In genomic region chr4:105223101-105223924, GRCm38 (mm10) we compare ENCODE assay signal across 12 mouse cellular contexts.
DNase-seq lines count a peak whose midpoint lies in the region; ATAC-seq lines count a peak whose summit lies in the region.
"Had no signal": no experiment of that assay in that cellular context is flagged by ENCODE, and none has a peak within 500 bp of the region (broad histone marks: within the 10 kb centered on the region; RNA-seq: fewer than 3 reads in every experiment).

No protein-coding gene starts in this region.

- peaks cover 94% of the 10 kb centered on the region for H3K36me3 ChIP-seq in forebrain, embryonic 12.5 days (replicated peaks)
- peaks cover 72% of the 10 kb centered on the region for H3K36me3 ChIP-seq in forebrain, embryonic 14.5 days (ENCODE audit: control insufficient read depth, insufficient read depth, low read length)
- peaks cover 91% of the 10 kb centered on the region for H3K36me3 ChIP-seq in kidney, embryonic 15.5 days
- peaks cover 100% of the 10 kb centered on the region for H3K36me3 ChIP-seq in limb, embryonic 13.5 days
- H3K36me3 ChIP-seq in liver, embryonic 12.5 days: peaks cover 40% of the 10 kb centered on the region; the same call in 1 of the 2 replicates

- 90% methylated on average over 5 of the region's 5 CpGs for WGBS in forebrain, embryonic 12.5 days
- WGBS in forebrain, embryonic 14.5 days: 93% methylated on average over 5 of the region's 5 CpGs
- 77% methylated on average over 5 of the region's 5 CpGs for WGBS in kidney, embryonic 15.5 days
- 86% methylated on average over 5 of the region's 5 CpGs for WGBS in limb, embryonic 13.5 days
- WGBS in liver, embryonic 12.5 days (ENCODE audit: insufficient replicate concordance): 63% methylated on average over 5 of the region's 5 CpGs

- no peak for ATAC-seq in forebrain, embryonic 12.5 days (ENCODE audit: low FRiP score)
- ATAC-seq in forebrain, embryonic 14.5 days: no peak
- no peak for ATAC-seq in kidney, embryonic 15.5 days (replicated peaks; ENCODE audit: low FRiP score)
- ATAC-seq in limb, embryonic 13.5 days (ENCODE audit: low FRiP score, low read depth): no peak
- ATAC-seq in liver, embryonic 12.5 days: no peak

- H3K9me3 ChIP-seq in forebrain, embryonic 12.5 days: no peaks in the 10 kb centered on the region
- no peaks in the 10 kb centered on the region for H3K9me3 ChIP-seq in forebrain, embryonic 14.5 days (replicated peaks; ENCODE audit: control insufficient read depth, low read length)
- no peaks in the 10 kb centered on the region for H3K9me3 ChIP-seq in kidney, embryonic 15.5 days (replicated peaks)
- H3K9me3 ChIP-seq in limb, embryonic 13.5 days: no peaks in the 10 kb centered on the region
- H3K9me3 ChIP-seq in liver, embryonic 12.5 days (replicated peaks): no peaks in the 10 kb centered on the region
- H3K9me3 ChIP-seq: hindbrain, embryonic 12.5 days; liver, embryonic 13.5 days had no signal

- H3K27ac ChIP-seq in forebrain, embryonic 12.5 days: peak overlapping the region; percentile 36; the same call in 1 of the 2 replicates
- H3K27ac ChIP-seq in forebrain, embryonic 14.5 days (ENCODE audit: low read depth, low read length): no peak overlapping the region
- peak overlapping the region; percentile 58 for H3K27ac ChIP-seq in kidney, embryonic 15.5 days
- 0 out of 2 replicates have a peak overlapping the region, but pooled peaks have one; percentile 10 for H3K27ac ChIP-seq in limb, embryonic 13.5 days
- H3K27ac ChIP-seq in liver, embryonic 12.5 days: no peak overlapping the region
- H3K27ac ChIP-seq: hindbrain, embryonic 12.5 days; liver, embryonic 13.5 days had no signal

- H3K27me3 ChIP-seq in forebrain, embryonic 12.5 days: no peaks in the 10 kb centered on the region
- H3K27me3 ChIP-seq in forebrain, embryonic 14.5 days (replicated peaks; ENCODE audit: control insufficient read depth, insufficient read depth, low read length): no peaks in the 10 kb centered on the region
- no peaks in the 10 kb centered on the region for H3K27me3 ChIP-seq in kidney, embryonic 15.5 days
- H3K27me3 ChIP-seq in limb, embryonic 13.5 days: no peaks in the 10 kb centered on the region
- no peaks in the 10 kb centered on the region for H3K27me3 ChIP-seq in liver, embryonic 12.5 days (replicated peaks)
- H3K27me3 ChIP-seq: hindbrain, embryonic 12.5 days; liver, embryonic 13.5 days had no signal

- 0 out of 2 replicates have a peak, but pooled peaks cover 2% of the 10 kb centered on the region for H3K4me1 ChIP-seq in forebrain, embryonic 12.5 days
- peaks cover 3% of the 10 kb centered on the region; the same call in 1 of the 2 replicates for H3K4me1 ChIP-seq in forebrain, embryonic 14.5 days (ENCODE audit: control insufficient read depth, insufficient read depth, low read length)
- H3K4me1 ChIP-seq in kidney, embryonic 15.5 days: peaks cover 5% of the 10 kb centered on the region; the same call in 1 of the 2 replicates
- no peaks in the 10 kb centered on the region for H3K4me1 ChIP-seq in limb, embryonic 13.5 days
- peaks cover 16% of the 10 kb centered on the region; the same call in 1 of the 2 replicates for H3K4me1 ChIP-seq in liver, embryonic 12.5 days

- no peak overlapping the region for H3K4me2 ChIP-seq in forebrain, embryonic 12.5 days
- no peak overlapping the region for H3K4me2 ChIP-seq in forebrain, embryonic 14.5 days (ENCODE audit: low read length)
- no peak overlapping the region for H3K4me2 ChIP-seq in kidney, embryonic 15.5 days
- no peak overlapping the region for H3K4me2 ChIP-seq in limb, embryonic 13.5 days (replicated peaks)
- H3K4me2 ChIP-seq in liver, embryonic 12.5 days: no peak overlapping the region
- H3K4me2 ChIP-seq: hindbrain, embryonic 12.5 days; liver, embryonic 13.5 days had no signal

- no peak overlapping the region for H3K4me3 ChIP-seq in forebrain, embryonic 12.5 days (replicated peaks)
- no peak overlapping the region for H3K4me3 ChIP-seq in forebrain, embryonic 14.5 days (ENCODE audit: low read depth, low read length)
- H3K4me3 ChIP-seq in kidney, embryonic 15.5 days (replicated peaks): no peak overlapping the region
- H3K4me3 ChIP-seq in limb, embryonic 13.5 days: no peak overlapping the region
- no peak overlapping the region for H3K4me3 ChIP-seq in liver, embryonic 12.5 days
- H3K4me3 ChIP-seq: hindbrain, embryonic 12.5 days; liver, embryonic 13.5 days had no signal

- H3K9ac ChIP-seq in forebrain, embryonic 12.5 days: no peak overlapping the region
- H3K9ac ChIP-seq in forebrain, embryonic 14.5 days (ENCODE audit: low read length): no peak overlapping the region
- no peak overlapping the region for H3K9ac ChIP-seq in kidney, embryonic 15.5 days
- no peak overlapping the region for H3K9ac ChIP-seq in limb, embryonic 13.5 days
- H3K9ac ChIP-seq in liver, embryonic 12.5 days: no peak overlapping the region
- H3K9ac ChIP-seq: hindbrain, embryonic 12.5 days; liver, embryonic 13.5 days had no signal

- DNase-seq in forebrain, embryonic 14.5 days (ENCODE audit: low spot score): no peak
- DNase-seq in kidney, postnatal 36 days: no peak
- DNase-seq in adrenal gland, postnatal 10 days: peak; percentile 73
- no peak for DNase-seq in spleen, adult 18-20 months
- DNase-seq: cerebellum, adult 11-12 months; embryo, embryonic 11 days; liver, embryonic 13.5 days had no signal

Comparison
In these comparisons a context has a peak if more than half of its experiments do, and no peak if none do; other contexts are left out.
1. H3K27ac ChIP-seq: peak in forebrain, embryonic 12.5 days (single experiment), kidney, embryonic 15.5 days (single experiment) and limb, embryonic 13.5 days (single experiment); none in forebrain, embryonic 14.5 days (single experiment) and liver, embryonic 12.5 days (single experiment).